Comparison of ENCODE assay signal across 17 mouse cellular contexts in genomic region chr19:12695590-12695989, GRCm38 (mm10). TPM values are rescaled to one million over a fixed set of nuclear protein-coding genes. Genes with fewer than 3 reads are reported as not detected.
"Had no signal": no experiment of that assay in that cellular context is flagged by ENCODE, and none has a peak within 500 bp of the region (broad histone marks: within the 10 kb centered on the region; RNA-seq: fewer than 3 reads in every experiment).

TSS of gene Keg1 (plus strand) at chr19:12695786.

- H3K4me2 ChIP-seq: hindbrain, embryonic 13.5 days; limb, embryonic 15.5 days; midbrain, embryonic 13.5 days had no signal

- DNase-seq: layer of hippocampus, postnatal 36 days; lung, adult 18-20 months; right cerebral cortex, adult 18-20 months; spleen, adult 18-20 months; thymus, adult 18-20 months; thymus, postnatal 14 days had no signal

- H3K36me3 ChIP-seq: hindbrain, embryonic 13.5 days; limb, embryonic 15.5 days; midbrain, embryonic 13.5 days had no signal

- ATAC-seq: hindbrain, postnatal 0 days; midbrain, embryonic 13.5 days had no signal

- H3K9ac ChIP-seq: hindbrain, embryonic 13.5 days; limb, embryonic 15.5 days; midbrain, embryonic 13.5 days had no signal

- H3K9me3 ChIP-seq: hindbrain, embryonic 13.5 days; limb, embryonic 15.5 days; midbrain, embryonic 13.5 days had no signal

- H3K27ac ChIP-seq: hindbrain, embryonic 13.5 days; hindbrain, postnatal 0 days; limb, embryonic 15.5 days; midbrain, embryonic 13.5 days had no signal

- H3K4me1 ChIP-seq: hindbrain, embryonic 13.5 days; limb, embryonic 15.5 days; midbrain, embryonic 13.5 days had no signal

- H3K27me3 ChIP-seq: hindbrain, embryonic 13.5 days; limb, embryonic 15.5 days; midbrain, embryonic 13.5 days had no signal

- H3K4me3 ChIP-seq: hindbrain, embryonic 13.5 days; limb, embryonic 15.5 days; midbrain, embryonic 13.5 days had no signal

RNA-seq across cellular contexts. Expression of gene Keg1, which starts in this region (rescaled TPM):
- total RNA-seq: hindbrain, postnatal 0 days; layer of hippocampus, postnatal 36 days; left cerebral cortex, adult 8-10 months; left cerebral cortex, postnatal 25 days; midbrain, postnatal 0 days had no signal
- polyA plus RNA-seq: hindbrain, embryonic 13.5 days; hindbrain, postnatal 0 days; limb, embryonic 11.5 days; limb, embryonic 15.5 days; lung, embryonic 16.5 days; midbrain, embryonic 13.5 days; midbrain, postnatal 0 days; neural tube, embryonic 14.5 days; stomach, embryonic 14.5 days had no signal
